Mouse (Mus musculus) G1E (cell line): ENCODE measurements at regions not wholly inside any gene's neighbourhood (a gene's known extent, or its start where the extent isn't known, plus 50 kb on each side); places are given as distances from the start of the nearest gene placed in this dataset.

ENCODE experiments used
- ATAC-seq: 2 replicates; pipeline ENCODE4 v1.8.0; 2016; ENCODE audit warnings: mild to moderate bottlenecking; ENCODE audit not compliant: insufficient number of reproducible peaks, poor library complexity, low FRiP score, severe bottlenecking; ENCODE audit errors: extremely low read depth
- DNase-seq: peaks from one replicate; pipeline ENCODE4 v3.0.0; 2012; ENCODE audit warnings: low spot score
- H3K27me3 ChIP-seq: 2 replicates; pipeline ENCODE4 v1.6.1; 2012; ENCODE audit warnings: mild to moderate bottlenecking, low read length, inconsistent platforms; ENCODE audit not compliant: insufficient read depth
- H3K36me3 ChIP-seq: replicated peaks from 2 replicates; pipeline ENCODE3; 2012; ENCODE audit warnings: mild to moderate bottlenecking, inconsistent platforms
- H3K4me1 ChIP-seq: 2 replicates; pipeline ENCODE4 v1.6.1; 2012; ENCODE audit warnings: low read depth, low read length, inconsistent platforms, mixed read lengths; ENCODE audit not compliant: insufficient read depth
- H3K4me3 ChIP-seq: 2 replicates; pipeline ENCODE4 v1.5.1; 2012; ENCODE audit warnings: low read depth, mild to moderate bottlenecking, inconsistent platforms, low read length, moderate library complexity, mixed read lengths
- H3K9me3 ChIP-seq: replicated peaks from 2 replicates; pipeline ENCODE4 v1.6.1; 2012; ENCODE audit warnings: inconsistent platforms
- CTCF ChIP-seq: IDR thresholded peaks from 2 replicates; pipeline ENCODE4 v1.5.1; 2012; ENCODE audit warnings: low read depth, low read length, inconsistent platforms, mixed read lengths
- GATA1 ChIP-seq: IDR thresholded peaks from 2 replicates; pipeline ENCODE4 v1.6.1; 2012; ENCODE audit warnings: borderline replicate concordance, low read length, inconsistent platforms, mixed read lengths
- GATA2 ChIP-seq: IDR thresholded peaks from 2 replicates; pipeline ENCODE4 v1.6.1; 2012; ENCODE audit warnings: low read depth, low read length, inconsistent platforms, borderline replicate concordance
- POLR2AphosphoS5 ChIP-seq: IDR thresholded peaks from 2 replicates; pipeline ENCODE4 v1.6.1; 2012; ENCODE audit warnings: low read depth, low read length, inconsistent platforms; ENCODE audit not compliant: insufficient replicate concordance
- TAL1 ChIP-seq: conservative IDR thresholded peaks from 2 replicates; pipeline ENCODE4 v1.6.1; 2012; ENCODE audit warnings: low read depth, low read length, inconsistent platforms, mixed read lengths

DNA sequence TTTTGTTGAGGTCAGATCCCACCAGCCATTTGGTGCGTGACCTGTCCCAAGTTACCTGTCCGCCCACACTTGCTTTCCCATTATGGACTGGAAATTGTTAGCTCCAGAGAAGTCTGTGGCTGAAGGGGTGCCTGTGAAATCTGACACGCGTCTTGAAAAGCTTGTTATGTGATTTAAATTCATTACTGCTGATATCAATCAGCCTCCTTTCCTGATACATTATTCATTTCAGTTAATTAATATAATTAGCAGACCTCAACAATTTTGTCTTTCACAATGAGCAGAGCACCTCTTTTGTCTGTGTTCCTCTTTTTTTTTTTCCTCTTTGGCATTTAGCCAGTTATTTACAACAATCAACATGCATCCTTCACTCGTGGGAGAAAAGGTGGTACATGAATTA is 58.6 kb upstream of the Grip1 start:
- no peak for TF ChIP-seq TAL1
- TF ChIP-seq POLR2AphosphoS5: no peak
- no peak for TF ChIP-seq GATA2
- no peak for TF ChIP-seq CTCF
- no peak for TF ChIP-seq GATA1
- DNase-seq (no peak), ATAC-seq (no peak)

DNA sequence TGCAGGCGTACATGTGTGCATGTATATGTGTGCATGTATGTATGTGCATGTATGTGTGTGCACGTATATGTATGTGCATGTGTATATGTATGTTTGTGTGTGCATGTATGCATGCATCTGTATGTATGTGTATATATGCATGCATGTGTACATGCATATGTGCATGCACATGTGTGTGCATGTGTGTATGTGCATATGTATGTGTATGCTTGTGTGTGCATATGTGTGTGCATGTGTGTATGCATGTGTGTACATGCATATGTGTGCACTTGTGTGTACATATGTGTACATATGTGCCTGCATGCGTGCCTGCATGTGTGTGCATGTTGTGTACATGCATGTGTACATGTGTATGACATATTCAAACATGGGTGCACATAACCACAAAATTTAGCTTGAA is 65.7 kb upstream of the Grip1 start:
- peak overlapping the region; percentile 2; the same call in 1 of the 2 replicates for H3K4me3 ChIP-seq
- ATAC-seq (no peak), DNase-seq (no peak)
- no peak for TF ChIP-seq GATA1
- no peak for TF ChIP-seq TAL1
- TF ChIP-seq CTCF: no peak
- TF ChIP-seq POLR2AphosphoS5: no peak
- TF ChIP-seq GATA2: no peak
- H3K36me3 ChIP-seq: no peaks in the 10 kb centered on the region
- H3K27me3 ChIP-seq: no peaks in the 10 kb centered on the region
- no peaks in the 10 kb centered on the region for H3K4me1 ChIP-seq
- H3K9me3 ChIP-seq: peaks cover 20% of the 10 kb centered on the region

More for the DNA sequence above, 58.6 kb upstream of the Grip1 start:
- Histone ChIP-seq H3K27me3 (no peaks in the 10 kb centered on the region), H3K36me3 (no peaks in the 10 kb centered on the region), H3K4me1 (no peaks in the 10 kb centered on the region), H3K9me3 (peaks cover 33% of the 10 kb centered on the region), H3K4me3 (no peak overlapping the region)

DNA sequence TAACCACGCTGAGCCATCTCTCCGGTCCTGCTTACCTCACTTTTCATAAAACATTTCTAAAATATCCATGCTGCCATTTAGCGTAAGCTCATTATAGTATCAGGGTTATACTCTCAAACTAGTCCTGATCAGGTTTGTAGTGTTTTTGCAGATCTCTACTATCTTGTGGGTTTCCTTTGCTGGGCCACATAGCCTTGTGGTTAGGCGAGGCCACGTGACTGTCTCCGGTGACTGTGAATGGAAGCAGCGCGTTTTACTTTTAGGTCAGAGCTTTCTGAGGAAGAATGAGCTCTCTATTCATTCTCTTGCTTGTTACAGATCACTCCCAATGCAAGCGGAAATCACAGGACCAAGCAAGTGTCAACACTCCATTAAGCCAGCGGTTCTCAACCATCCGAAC is 71.4 kb upstream of the Grip1 start:
- peaks cover 22% of the 10 kb centered on the region for H3K9me3 ChIP-seq
- no peaks in the 10 kb centered on the region for H3K27me3 ChIP-seq
- no peak for ATAC-seq
- no peaks in the 10 kb centered on the region for H3K4me1 ChIP-seq
- H3K4me3 ChIP-seq: no peak overlapping the region
- H3K36me3 ChIP-seq: no peaks in the 10 kb centered on the region
- DNase-seq: no peak
- TF ChIP-seq CTCF: no peak
- no peak for TF ChIP-seq GATA1
- no peak for TF ChIP-seq POLR2AphosphoS5
- TF ChIP-seq GATA2: no peak
- TF ChIP-seq TAL1: no peak

DNA sequence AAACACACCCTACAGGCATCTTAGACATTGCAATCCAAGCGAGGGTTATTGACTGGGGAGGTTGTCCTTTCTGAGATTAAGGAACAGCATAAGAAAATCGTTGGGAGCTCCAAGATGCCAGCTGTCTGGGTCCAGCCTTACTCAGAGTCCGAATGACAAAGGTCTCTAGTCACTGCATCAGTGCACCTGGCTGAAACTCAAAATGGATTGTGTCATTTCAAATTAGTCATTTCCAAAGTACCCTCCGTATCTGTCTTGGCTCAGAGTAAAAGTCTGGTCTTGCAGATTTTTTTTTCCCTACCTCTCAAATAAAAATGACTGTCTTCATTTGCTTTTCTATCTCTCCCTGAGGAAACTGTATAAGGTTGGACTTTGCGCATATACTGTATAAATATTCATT is 85.1 kb upstream of the Grip1 start:
- no peaks in the 10 kb centered on the region for H3K4me1 ChIP-seq
- H3K9me3 ChIP-seq: peaks cover 10% of the 10 kb centered on the region; the same call in 1 of the 2 replicates
- no peak overlapping the region for H3K4me3 ChIP-seq
- TF ChIP-seq CTCF: no peak
- TF ChIP-seq POLR2AphosphoS5: no peak
- no peak for TF ChIP-seq TAL1
- TF ChIP-seq GATA2: no peak
- no peak for TF ChIP-seq GATA1
- ATAC-seq: no peak
- H3K36me3 ChIP-seq: no peaks in the 10 kb centered on the region
- no peak for DNase-seq
- H3K27me3 ChIP-seq: no peaks in the 10 kb centered on the region

DNA sequence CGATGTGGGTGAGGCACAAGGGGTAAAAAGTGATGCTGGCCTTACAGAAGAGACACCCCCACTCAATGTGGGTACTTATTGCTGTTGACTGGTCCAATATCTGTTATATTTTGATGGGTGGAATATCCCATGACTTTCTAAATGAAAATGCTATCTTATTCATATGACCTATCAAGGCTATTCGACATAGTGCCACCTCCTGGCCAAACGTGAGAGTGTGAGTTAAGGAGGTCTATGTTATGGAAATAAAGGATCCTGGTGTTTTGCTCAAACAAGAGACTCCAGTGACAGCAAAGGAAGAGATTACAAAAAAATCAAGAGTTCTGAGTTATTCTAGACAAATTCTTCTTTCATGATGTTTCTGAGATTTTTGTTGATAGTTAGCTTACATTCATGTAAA is 90.0 kb upstream of the Grip1 start:
- H3K27me3 ChIP-seq: no peaks in the 10 kb centered on the region
- TF ChIP-seq GATA2: no peak
- H3K4me3 ChIP-seq: no peak overlapping the region
- no peaks in the 10 kb centered on the region for H3K36me3 ChIP-seq
- DNase-seq (no peak), ATAC-seq (no peak)
- peaks cover 20% of the 10 kb centered on the region for H3K9me3 ChIP-seq
- no peaks in the 10 kb centered on the region for H3K4me1 ChIP-seq

DNA sequence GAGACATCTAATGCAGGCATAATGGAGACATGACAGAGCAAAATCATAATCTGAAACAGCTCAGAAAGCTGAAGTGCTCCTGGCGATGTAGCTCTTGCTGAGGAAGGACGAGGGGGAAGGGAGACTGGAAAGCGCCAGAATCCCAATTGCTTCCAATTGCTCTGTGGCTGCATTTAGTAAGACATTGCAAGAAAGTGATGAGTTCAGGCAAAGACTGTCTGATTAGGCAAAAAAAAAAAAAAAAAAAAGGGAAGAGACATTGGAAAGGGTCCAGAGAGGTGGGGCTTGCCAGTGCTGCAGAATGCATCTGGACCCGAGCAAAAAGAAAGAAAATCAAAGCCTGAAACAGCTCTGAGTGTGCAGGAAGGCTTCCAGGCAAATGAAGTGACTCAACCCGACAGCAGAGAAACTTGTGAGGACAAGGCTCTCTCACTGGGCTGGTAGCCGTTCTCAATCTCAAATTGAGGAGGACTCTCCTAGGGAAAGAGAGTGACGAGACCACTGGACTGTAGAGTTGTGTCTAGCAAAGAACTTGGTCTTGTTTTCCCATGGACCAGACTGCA is 94.8 kb upstream of the Grip1 start:
- TF ChIP-seq POLR2AphosphoS5: no peak
- no peak for TF ChIP-seq GATA2
- no peak for TF ChIP-seq CTCF
- TF ChIP-seq TAL1: no peak
- no peak for TF ChIP-seq GATA1
- Histone ChIP-seq H3K4me1 (no peaks in the 10 kb centered on the region), H3K9me3 (peaks cover 31% of the 10 kb centered on the region), H3K4me3 (no peak overlapping the region), H3K27me3 (no peaks in the 10 kb centered on the region), H3K36me3 (no peaks in the 10 kb centered on the region)
- ATAC-seq (no peak), DNase-seq (no peak)

DNA sequence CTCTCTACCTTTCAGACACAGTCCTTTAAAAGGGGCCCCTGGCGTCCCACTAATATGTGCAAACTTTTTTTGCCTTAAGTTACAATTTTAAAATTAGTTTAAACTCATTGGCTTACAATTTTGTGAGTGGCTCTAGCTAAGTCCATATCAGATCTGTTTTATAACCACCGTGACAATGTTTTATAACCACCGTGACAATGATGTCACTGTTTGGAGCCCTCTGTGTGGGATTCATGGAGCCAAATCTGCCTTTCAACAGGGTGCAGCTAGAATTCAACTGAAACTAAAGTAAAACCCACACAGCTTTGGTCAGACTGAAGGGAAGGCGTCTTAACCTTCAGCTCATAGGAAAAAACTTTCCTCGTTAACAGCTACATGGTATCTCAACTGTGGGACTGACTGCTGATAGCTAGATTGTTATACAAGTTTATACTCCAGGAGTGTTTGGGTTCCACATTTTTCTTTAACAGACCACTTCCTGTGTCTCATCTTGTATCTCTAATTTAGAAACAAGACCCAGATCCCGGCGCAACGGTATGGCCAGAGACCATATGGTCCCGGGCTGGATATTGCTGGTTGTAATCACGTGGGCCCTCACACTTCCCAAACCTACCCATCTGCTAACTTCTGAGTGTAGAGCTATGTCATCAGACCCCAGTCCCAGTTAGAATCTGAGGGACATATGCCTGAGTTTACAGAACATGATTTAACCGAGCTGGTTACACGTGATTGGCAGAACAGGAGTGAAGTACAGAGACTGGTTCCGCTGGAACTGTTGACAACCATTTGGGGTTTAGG is 102.7 kb upstream of the Cand1 start:
- H3K9me3 ChIP-seq: peaks cover 17% of the 10 kb centered on the region
- no peaks in the 10 kb centered on the region for H3K4me1 ChIP-seq
- DNase-seq: no peak
- TF ChIP-seq POLR2AphosphoS5 (no peak), GATA1 (no peak), TAL1 (no peak), CTCF (no peak), GATA2 (no peak)
- H3K27me3 ChIP-seq: no peaks in the 10 kb centered on the region
- ATAC-seq: no peak
- no peaks in the 10 kb centered on the region for H3K36me3 ChIP-seq
- no peak overlapping the region for H3K4me3 ChIP-seq
